Mouse (Mus musculus) embryo, embryonic 10 days (tissue): Measurements from ENCODE around the gene Plscr5.
"Not testable (repeated sequence)": the region's sequence is repeated elsewhere in the genome, so short reads cannot be mapped to it uniquely, and the experiment has no call there.

ENCODE experiments used
- DNase-seq: peaks from one replicate; pipeline ENCODE4 v3.0.0-alpha.2; 2015; ENCODE audit warnings: low spot score

Plscr5 gene

DNA sequence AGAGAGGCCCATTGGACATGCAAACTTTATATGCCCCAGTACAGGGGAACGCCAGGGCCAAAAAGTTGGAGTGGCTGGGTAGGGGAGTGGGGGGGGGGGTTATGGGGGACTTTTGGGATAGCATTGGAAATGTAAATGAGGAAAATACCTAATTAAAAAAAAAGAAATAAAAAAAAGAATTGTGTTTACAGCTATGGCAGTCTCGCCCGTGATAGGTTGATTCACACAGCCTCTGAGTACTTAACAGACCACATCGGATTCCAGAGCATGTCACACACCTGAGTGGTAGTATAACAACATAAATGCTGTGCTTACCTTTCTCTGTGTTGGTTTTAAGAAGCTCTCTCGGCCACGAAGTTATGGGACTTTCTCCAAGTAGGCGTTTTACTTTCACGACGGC, at the start of gene Plscr5:
Gene Plscr5 (plus strand): TSS at position 301 of the 400 bp plus-strand sequence.
- DNase-seq = not testable (repeated sequence)

DNA sequence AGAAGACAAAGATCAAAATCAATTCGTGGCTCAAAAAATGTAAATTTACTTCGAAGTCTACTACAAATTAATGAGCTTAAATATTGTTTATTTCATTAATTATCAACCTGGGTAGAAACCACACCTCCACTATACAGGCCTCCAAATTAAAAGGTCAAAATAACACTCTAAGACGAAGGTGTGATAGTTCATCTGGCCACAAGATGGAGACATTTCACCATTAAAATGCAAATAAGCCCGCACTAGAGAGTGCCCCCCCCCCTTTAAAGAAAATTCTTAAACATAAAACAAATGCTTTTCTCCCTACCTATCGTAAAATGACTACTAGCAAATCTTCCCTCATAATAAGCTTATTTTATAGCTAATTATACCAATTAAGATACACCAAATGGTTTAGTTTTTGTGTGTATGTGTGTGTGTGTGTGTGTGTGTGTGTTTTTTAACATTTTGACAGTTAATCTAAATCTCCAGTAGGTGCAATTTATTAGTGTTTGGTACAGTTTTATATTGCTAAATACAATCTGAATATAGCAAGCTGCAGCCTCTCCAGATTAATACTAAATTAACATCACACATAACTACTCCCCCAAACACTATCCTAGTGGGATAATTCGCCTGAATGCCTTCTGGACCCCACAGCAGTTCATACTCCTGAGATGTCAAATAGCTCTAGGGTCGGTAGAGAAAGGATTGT, 45.0 kb upstream of the Plscr5 start:
- DNase-seq = peak; percentile 52

DNA sequence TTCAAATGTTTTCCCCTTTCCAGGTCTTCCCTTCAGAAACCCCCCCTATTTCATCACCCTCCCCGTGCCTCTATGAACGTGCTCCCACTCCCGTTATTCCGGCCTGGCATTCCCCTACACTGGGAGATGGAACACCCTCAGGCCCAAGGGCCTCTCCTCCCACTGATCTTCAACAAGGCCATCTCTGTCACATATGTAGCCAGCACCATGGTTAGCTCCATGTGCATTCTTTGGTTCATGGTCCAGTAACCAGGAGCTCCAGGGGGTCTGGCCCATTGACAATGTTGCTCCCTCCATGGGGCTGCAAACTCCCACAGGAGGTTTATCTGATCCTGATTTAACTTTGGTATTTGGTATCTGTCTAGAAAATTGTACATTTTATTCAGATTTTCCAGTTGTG, 30.5 kb upstream of the Plscr5 start:
- DNase-seq = peak; percentile 23

DNA sequence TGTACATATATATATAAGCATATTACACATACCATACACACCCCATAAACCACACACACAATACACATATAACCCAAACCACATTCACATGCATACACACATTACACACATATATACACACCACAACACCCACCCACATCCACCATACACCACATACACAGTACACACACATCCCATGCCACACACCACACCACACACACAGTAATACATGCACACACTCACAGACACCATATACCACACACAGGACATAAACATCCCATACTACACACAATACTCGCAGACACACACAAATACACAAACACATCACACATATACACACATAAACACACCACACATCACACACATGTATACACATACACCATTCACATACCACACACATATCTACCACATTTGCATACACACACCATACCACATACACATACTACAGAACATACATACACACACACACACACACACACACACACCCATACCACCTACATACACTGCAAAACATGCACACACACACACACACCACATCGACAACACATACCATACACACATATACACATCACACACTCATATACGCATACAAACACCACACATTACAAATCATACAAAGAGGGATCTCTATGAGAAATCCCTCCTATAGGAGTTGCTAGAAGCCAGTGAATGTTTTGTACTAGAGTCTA, 19.3 kb upstream of the Plscr5 start:
- no peak for DNase-seq

DNA sequence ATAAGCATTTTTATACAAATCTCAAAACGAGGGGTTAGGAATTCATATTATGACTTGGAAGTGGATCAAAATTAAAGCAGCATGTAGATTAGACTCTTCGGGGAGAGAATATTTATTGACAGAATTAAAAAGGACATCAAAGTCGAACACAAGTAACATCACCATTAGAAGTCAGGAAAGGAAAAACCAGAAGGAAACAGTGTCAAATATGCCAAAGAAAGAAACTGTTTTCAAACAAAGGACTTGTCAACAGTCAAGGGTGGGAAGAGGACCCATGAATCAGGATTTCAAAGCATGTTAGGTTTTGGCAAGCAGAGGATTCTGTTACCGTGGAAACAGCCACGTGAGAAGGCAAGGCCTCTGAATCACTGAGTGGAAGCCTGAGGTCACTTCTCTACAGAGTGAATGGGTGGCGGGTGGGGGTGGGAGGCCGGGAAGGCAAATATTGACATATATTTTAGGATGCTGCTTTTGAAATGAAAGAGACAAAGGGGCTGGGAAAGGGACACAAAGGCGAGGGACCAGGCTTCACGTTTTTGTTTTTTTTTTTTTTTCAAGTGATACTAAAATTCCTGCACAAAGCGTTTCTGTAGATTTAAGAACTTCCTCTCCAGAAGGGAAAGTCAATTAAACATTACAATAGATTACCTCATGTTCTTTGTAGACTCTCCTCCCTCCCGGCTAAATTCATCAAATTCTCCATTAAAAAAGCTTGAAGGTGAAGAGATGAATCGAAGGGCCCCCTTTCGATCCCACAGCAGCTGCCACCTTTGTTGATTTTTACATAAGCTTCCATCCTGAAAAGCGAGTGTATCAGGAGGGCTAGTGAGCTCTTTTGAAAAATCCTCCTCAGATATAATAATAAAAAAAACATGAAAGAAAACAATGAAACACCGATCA, 18.3 kb upstream of the Plscr5 start:
- DNase-seq = peak; percentile 83

DNA sequence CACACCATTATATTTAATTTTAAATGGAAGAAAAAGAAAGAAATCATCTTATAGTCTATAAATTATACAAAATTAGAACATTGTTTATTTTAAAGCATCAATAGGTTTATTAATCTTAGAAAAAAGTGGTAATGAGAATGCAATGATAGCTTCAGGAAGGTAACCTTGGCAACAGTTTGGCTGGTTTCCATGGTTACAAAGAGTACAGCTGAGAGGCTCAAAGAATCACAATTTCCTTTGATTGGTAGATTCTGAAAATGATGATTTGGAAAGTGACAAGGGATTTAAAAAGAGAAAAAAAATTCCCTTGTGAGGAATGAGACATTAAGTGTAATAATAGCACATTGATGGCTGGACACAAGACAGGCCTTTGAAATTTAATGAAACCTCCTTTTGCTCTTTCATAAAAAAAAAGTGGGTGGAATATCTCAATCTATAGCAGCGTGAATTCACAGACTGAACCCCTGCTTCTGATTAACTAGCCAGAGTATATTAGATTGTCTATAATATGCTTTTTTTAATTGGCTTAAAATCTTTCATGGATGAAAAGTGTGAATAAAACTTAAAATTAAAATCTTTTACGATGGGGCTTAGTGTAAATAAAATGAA, 13.8 kb upstream of the Plscr5 start:
- peak; percentile 62 for DNase-seq

DNA sequence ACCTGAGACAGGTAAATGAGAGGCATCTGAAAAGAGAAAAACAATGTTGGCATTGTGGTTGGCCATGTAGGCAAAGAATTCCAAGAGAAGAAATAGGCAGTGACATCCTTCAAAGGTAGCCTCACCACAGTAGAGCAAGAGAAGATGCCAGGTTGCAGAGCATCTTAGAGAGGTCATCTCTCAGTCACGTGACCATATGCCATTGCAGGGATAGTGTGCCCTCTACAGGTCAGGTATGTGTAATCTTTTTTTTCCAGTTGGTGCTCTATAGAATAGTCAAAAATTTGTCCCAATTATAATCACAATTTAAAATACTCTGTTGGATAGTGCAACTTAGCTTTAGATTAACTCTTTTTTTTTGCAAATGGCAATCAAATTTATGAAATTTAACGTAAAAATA, 1.4 kb upstream of the Plscr5 start:
- no peak for DNase-seq

DNA sequence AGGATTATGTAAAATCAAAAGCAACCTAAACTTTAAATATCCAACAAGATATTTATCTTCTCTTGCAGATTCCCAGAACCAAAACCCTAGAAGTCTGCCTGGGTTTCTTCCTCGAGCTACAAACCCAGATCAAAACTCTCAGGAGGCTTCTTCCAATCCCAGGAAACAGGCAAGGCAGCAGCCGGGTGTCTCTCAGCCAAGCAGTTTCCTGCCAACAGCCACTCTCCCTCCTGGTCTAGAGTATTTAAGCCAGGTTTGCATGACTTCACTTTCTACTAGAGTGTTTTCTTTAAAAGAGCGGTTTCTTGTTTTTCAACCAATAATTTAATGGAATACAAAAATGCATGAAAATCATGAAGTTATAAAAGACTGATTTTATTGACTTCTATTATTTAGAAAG, 5.7 kb downstream of the Plscr5 start:
- DNase-seq = no peak

DNA sequence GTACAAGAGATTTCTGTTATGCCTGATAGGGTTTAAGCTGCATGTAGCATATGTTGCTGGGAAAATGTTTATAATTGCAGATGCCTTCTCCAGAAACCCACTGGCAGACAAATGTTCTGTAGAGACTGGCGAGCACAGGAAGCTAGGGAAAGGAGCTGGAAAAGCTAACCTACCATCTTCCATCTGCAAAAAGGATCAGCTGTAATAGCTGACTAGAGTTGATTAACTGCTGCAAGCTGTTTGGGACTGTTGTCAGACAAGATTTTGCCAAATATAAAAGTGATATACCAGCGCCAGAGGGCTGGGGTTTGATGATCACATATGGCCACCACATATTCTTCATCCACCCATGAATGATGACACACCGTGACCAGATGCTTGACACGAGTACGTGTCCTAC, 6.8 kb downstream of the Plscr5 start:
- peak; percentile 4 for DNase-seq

DNA sequence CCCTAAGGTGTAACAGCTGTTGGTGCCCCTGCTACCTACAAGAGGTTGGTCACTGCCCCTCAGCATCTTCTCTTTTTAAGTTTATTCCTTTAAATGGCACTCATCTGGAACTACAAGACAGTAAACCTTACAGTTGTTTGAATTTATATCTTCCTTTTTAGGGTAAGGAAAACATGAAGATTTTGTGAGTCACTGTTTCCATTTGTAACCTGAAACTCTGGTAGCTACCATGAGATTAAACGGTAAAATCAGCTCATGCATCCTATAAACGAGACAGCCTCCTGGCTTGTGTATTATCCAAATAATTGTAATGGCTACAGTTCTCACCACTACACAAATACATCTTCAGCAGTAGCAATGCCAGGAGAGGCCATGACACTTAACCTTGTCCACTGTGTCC, 11.7 kb downstream of the Plscr5 start:
- no peak for DNase-seq

DNA sequence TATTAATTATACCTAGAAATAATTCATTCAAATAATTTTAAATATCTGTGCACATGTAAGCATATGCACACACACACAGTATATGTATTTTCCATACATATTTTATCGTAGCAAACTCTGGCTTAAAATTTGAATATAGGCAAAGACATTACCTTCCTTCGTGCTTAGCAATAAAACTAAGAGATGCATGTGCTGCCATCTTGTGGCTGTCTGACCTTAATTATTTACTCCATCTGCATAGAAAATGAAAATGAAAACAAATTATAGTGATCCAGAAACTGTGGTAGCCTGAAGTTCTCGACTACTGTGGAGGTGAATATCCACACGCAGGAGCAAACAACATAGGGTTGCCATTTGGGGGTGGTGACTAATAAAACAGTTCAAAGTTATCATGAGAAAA, 14.6 kb downstream of the Plscr5 start:
- peak; percentile 73 for DNase-seq

DNA sequence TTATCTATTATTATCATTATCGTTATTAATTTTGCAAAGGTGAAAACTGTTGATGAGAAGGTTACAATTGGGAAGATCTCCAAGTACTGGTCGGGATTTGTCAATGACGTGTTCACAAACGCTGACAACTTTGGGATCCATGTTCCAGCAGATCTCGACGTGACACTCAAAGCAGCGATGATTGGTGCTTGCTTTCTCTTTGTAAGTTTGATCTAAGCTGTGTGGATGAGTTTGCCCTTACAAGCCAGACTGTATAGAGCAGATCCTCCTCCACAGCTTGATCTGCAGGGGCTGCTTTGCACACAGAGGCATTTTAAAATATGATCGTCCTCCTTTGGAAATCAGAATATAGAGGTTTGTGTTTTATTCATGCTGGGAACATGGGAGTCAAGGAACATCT, 15.0 kb downstream of the Plscr5 start:
- DNase-seq = no peak

DNA sequence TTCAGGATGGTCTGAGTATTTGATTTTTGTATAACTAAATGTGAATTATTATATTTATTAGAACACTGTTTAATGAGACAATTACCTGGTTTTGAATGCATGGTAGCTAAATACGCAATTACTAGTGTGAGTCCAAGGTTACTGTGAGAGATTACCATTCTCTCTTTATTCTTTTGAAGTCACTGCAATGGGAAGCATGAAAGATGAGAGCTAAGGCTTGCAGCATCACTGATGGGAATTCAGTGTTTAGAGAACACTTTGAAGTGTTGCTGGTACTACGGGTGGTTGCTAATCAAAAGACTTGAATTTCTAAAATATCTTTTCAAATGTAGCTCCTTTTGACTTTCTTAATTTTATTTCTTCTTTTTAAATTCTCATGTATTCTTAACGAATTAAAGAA, 17.1 kb downstream of the Plscr5 start:
- no peak for DNase-seq

DNA sequence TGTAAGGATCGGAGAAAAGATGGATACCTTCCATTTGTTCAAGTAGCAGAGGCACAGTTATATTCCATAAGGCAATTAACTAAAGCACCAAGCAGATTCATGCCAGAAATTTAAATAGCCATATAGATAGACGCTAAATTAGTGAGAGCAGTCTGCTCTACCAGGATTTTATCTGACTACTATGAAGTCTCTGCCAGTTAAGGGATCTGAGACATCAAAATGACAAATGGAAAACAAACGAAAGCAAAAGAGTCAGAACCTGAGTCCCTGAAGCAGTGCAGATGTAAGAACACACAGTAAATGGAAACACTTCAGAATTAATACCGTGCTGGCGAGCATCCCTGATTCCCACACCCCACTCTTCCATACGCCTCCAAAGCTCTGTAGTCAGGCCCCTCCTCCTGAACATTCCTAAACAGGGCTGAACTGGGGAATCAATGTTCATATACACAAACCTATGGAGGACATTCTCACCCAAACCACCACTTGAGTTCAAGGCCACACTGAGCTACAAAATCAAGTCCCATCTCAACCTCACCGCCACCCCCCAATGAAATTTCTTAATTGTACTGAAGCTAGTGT, 17.7 kb downstream of the Plscr5 start:
- DNase-seq = no peak

DNA sequence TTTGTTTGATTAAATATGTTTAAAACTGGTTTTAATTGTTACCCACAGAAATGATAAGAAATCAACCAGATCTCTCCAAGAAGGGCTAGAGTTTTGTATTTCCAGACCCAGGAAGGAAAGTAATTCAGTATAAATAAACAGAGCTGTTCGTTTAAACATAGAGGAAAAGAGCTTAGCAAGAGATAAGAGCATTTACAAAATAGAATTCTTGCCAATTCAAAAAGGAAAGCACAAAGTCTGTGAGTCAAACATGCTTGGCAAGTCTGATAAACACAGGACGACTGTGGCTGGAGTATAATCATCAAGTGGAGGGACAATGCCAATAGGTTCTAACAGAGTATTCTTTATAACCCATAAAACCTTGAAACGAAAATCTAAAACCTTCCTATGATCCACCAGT, 18.3 kb downstream of the Plscr5 start:
- no peak for DNase-seq

DNA sequence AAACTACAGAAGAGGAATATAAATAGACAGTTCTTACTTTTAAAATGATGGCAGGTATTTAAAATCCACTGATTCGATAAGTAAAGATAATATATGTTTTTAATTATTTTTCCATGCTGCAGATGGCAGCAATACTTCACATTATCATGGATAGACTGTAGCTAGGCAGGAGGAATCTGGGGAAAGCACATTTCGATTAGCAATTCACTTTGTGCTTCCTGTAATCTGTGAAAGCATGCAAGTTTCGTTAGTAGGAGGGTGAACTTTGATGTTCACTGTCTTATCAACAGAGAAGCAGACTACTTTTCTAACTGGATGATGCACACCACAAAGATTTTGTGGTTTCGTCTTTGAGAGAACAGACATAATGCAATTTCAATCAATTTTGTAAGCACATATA, 24.7 kb downstream of the Plscr5 start:
- DNase-seq = no peak

DNA sequence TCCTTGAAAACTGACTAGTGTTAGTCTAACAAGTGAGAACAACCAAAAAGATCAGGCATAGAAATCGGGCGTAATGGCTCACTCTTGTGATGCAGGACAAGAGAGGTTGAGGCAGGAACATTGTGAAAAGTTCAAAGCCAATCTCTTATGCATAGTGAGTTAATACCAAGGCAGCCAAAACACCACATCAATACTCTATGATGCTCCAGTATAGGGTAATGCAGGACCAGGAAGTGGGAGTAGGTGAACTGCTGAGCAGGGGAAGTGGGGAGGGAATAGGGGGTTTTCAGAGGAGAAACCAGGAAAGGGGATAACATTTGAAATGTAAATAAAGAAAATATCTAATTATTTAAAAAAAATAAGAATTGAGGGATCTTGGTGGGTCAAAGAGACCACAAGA, 25.2 kb downstream of the Plscr5 start:
- DNase-seq = no peak

DNA sequence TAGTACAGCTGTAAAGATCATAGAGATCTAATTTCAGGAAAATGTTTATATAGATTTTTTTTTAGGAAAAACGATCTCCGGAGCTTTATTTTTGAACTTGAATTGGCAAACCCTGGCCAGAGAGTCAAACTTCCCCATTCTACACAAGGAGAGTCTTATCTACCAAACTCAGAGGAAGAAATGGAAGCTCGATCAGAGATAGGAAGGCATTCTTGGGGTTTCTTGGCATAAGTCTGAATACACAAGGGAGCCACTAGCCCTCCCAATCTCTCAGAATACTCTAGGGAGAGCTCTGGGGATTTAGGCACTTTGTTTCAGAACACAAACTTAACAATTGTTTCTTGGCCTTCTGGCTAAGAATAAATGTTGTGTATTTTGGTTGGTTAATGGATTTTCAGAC, 27.4 kb downstream of the Plscr5 start:
- DNase-seq = no peak

DNA sequence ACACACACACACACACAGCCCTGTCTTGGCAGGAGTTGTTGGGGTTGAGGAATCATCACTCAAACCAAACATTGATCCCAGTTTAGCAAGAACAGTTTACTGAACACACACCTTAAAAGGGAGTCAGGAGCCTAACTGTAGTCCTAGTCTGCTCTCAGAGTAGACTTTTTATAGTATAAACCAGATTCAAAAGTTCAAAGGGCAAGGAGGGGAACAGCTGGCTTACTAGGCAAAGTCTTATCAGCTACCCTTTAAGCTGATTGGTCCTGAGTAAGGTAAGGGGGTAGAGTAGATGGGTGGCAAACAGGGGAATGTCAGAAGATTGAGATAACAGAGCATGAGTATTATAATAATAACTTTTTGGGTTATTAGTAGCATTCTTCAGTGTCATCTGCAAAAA, 28.7 kb downstream of the Plscr5 start:
- no peak for DNase-seq

DNA sequence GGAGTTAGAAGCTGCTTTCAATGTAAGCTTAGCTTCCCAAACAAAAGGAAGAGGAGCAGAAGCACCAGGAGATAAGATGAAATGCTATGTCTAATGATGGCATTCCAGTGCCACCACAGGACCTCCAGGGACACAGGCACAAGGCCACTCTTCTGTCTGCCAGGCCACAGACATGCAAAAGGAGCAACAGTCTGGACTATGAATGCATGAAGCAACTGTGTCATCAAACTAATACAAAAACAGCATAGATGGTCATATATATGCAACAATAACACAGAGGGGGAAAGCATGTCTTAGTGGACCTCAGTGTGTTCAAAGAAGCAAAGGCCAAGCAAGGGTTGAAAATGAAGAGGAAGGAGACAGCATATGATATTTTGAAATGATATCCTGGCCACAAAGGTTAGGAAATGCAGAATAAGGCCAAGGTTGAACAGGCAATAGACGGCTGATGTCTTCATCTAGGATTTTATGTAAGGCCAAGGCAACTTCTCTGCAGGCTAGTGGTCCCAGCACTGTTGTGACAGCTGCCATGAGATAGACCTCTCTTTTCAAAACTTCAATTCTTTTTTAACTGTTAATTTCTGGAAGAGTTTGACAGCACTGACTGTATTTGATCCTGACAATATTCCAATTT, 32.0 kb downstream of the Plscr5 start:
- no peak for DNase-seq

DNA sequence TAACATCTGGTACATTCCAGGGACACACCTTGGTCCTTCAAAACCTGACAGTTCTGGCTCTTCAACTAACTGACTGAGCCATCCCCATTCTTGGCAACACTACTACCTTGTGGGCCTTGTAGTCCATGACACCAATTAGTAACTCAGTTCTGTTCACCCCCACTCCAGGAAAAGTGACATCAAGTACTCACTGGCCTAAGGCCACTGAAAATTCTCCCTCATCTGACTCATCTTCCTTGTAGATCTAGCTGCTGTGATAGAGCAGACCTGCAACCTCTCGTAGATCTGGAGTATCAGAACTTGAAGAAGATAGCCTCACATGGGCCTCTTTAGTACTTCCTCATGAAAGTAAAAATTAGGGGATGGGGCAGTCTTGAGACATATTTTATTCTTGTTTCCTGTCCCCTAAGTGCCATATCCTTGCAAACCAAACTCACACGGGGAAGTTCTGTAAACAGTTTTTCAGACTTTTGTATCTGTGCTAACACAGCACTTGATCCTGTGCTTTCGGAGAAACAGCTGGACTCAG, 33.5 kb downstream of the Plscr5 start:
- no peak for DNase-seq
